Mouse (Mus musculus) frontal cortex, postnatal 25 days (tissue): ENCODE data around the gene Btf3l4.

Experiments
- DNase-seq, 2 experiments: peaks; one replicate each; pipeline ENCODE4 v3.0.0; 2022; ENCODE audit warnings: low spot score in 2 of 2

Gene Btf3l4

GRCm38 (mm10) chr4:108832916-108833827 lies at the start of gene Btf3l4:
Gene Btf3l4 (minus strand): TSS chr4:108833614.
- peak; percentile 72 to 74 for DNase-seq

GRCm38 (mm10) chr4:108878963-108879822 lies 45.8 kb upstream of the Btf3l4 start, which contains the start of gene Rab3b:
Gene Rab3b (plus strand): TSS chr4:108879063.
- peak; percentile 12 to 14 for DNase-seq

DNA sequence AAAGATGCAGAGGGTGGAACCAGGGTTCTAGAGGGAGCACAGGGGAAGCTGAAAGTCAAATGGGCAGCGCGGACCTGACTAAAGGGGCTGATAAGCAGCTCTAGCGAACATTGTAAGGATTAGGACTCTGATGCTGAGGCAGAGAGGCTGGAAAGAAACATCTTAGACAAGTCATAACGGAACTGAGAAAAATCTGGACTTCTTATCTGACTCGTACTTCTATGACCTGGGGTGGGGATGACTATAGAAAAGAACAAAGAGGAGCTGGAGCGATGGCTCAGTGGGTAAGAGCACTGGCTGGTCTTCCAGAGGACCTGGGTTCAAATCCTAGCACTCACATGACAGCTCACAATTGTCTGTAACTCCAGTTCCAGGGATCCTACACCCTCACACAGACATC lies 44.5 kb upstream of the Btf3l4 start:
- no peak for DNase-seq

DNA sequence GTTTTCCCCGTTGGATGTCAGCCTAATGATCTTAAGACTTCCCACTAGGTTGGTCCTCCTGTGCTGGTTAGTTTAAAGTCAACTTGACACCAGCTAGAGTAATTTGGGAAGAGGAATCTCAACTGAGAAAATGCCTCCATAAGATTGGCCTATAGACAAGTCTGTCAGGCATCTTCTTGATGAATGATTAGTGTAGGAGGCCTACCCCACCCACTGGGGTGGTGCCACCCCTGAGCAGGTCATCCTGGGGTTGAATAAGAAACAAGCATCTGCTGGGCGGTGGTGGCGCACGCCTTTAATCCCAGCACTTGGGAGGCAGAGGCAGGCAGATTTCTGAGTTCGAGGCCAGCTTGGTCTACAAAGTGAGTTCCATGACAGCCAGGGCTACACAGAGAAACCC lies 40.3 kb upstream of the Btf3l4 start:
- no peak for DNase-seq

DNA sequence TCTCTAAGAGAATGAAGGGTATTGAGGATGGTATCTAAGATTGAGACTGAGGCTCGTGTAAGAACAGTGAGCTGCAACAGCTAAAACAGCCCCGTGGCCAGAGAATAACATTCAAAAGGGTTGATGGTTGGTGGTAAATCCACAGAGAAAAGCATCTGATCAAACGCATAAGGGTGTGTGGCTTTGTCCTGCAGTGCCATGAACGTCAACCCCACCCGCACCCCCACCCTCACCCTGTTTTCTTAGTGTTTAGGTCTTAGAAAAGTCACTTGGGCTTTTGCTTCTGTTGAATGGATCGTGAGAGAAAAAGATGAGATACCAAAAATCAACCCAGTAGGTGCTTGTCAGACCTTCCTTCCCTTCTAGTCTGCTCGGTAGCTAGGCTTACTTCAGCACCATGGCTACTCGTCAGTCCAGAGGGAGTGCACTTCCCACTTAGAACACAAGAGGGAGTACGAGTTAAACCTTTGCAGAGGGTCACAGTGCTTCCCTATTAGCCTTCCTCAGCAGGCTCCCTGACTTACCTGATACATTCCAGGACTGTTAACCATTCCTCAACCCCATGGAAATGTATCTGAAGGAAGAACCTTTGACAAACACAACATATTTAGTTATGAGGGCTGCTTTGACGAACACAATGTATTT lies 36.4 kb upstream of the Btf3l4 start:
- DNase-seq = peak; percentile 67 to 91

DNA sequence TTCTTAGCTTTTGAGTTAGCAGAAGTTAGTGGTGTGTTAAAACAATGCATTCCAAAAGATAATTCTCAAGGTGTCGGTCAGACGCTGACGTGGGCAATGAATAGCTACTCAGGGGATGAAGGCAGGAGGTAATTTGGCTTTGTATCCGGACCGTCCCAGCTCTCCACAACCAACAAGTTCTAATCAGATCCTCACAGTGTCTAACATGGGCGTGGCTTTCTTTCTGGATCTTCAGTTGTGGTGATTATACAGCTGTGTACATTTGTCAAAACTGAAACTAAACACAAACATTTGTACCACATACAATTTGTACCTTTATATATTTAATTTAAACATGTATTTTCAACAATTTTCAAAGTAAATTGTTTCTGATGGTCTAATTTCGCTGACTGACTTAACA lies 33.4 kb upstream of the Btf3l4 start:
- no peak for DNase-seq

DNA sequence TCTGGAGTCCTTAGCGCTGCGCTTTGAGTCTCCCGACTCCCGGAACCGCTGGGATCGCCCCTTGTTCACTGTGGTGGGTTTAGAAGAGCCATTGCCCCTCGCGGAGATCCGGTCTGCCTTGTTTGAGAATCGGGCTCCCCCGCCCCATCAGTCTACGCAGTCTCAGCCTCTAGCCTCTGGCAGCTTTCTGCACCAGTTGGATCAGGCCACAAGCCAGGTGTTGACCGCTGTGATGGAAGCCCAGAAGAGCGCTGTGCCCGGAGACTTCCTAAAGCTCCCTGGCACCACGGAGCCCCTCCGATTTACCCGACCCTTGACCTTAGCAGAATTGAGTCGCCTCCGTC lies 15.1 kb upstream of the Btf3l4 start, which contains the start of gene A730015C16Rik:
A730015C16Rik (minus strand) TSS at position 115 of the 344 bp plus-strand sequence.
- DNase-seq = no peak

DNA sequence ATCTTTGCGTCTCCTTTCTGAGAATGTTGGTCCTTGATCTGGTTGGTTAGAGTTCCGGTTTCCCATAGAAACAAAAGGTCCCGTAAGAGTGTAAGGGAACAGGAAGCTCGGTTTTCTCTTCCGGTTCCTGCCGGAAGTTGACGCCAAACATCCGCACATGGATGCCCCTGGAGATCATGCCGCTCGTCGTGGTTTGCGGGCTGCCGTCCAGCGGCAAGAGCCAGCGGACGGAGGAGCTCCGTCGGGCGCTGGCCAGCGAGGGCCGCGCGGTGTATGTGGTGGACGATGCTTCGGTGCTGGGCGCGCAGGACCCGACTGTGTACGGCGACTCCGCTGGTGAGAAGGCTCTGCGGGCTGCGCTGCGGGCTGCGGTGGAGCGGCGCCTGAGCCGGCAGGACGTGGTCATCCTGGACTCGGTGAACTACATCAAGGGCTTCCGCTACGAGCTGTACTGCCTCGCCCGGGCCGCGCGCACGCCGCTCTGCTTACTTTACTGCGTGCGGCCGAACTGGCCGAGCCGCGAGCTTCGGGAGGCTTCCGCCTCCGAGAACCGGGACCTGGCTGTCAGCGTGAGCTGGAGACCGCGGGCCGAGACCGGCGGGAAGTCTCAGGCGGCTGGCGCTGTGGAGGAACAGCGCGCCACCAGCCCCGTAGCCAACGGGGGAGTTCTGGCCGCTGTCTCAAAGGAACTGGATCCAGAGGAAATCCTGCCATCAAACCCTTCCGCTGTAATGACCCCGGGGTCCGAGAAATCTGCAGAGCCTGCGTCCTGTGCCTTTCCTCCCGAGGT lies 14.5 kb upstream of the Btf3l4 start, which contains the start of gene Kti12:
Kti12 (plus strand) TSS at position 71 of the 790 bp plus-strand sequence.
- DNase-seq = peak; percentile 66 to 76

DNA sequence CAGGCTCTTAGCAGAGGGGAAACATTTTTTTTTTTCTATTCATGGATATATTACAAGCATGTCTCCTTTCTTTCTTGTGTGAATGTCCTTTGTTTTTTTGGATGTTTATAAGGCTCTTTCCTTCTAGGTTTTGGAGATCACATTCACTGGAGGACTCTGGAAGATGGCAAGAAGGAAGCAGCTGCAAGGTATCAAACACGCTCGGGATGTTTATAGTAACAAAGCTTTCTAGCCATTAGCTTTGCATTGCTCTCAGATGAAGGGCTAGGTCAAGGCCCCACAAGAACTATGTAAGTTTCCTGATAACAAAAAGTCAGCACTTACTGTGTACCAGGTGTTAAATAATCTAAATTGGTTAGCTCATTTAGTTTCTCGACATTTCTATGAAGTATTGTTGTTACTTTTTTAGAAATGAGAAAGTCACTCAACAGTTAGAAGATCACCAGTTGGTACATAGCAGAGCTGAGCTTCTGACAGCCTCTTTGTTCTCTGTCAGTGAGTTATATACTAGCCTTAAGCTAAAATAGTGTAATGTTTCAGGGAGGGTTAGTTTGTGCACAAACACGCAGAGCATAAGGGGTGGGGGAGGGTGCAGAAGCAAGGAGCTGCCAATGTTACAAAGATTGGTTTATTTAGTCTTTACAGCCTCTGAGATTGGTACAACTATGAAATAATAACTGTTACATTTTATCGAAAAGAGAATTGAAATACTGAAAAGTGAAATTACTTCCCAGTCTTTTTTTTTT lies 12.6 kb upstream of the Btf3l4 start:
- no peak for DNase-seq

- DNase-seq = no peak
These were observed 9.9 kb upstream of the Btf3l4 start for GRCm38 (mm10) chr4:108843336-108843735.

DNA sequence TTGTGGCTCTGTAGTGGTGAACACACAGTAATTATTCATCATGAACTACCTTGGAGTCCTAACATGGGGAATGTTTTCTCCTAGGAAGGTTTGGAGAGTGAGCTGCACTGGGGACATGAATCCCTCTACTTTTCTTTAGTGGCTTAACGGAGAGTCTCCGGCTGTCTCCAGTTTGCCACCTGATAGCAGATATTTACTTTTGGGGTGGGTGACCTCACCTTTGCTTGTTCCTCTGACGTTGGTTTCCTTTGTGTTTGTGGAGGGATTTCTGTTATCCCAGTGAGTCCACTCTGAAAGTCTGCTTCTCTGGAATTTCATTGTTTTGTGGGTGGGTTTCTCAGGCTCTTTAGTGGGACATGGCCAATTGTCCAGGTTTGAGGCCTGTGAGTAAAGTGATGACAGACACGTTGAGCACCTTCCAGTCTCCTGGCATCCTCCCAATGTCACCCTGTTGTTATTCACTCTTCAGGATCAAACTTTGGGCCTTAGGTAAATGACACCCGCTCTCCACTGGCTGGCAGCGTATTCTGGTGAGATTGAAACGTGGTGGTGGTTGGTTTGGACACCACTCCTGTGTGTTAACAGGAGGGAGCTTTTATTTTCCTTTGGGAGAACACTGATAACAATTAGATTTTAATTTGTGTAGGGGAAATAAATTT lies 8.6 kb upstream of the Btf3l4 start:
- no peak for DNase-seq

DNA sequence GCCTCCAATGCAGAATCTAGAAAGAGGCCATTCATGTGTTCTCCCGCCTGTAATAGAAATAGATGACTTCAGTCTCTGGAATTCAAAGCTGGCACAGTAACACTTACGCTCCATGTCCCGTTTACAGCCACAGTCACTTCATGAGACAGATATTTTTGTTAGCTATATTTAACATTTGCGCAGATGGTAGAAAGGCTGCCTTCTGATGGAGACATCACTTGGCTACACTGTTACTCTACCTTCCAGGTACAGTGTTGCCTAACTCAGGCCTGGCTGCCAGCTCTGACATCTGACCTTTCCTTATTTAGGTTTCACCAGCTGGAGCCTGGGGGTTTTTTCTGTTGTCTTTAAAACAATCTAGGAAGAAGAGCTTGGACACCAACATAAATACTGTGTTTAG lies 4.6 kb upstream of the Btf3l4 start:
- DNase-seq = no peak

GRCm38 (mm10) chr4:108835496-108835895 lies 2.1 kb upstream of the Btf3l4 start:
- DNase-seq = no peak

DNA sequence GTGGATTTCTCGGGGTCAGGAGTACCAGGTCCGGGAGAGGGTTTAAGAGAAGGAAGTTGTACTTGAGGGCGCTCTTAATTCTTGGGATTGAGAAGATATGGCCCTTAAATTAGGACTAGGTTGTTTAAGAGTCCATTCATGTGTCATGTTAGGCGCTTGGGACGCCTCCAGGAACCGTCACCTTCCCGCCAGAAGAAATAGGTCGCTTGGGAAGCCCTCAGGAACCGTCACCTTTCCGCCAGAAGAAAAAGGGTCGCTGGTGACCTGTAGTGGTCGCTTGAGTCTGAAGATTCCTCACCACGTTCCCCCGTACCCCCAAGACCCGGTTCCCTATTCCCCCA lies 1.5 kb upstream of the Btf3l4 start:
- no peak for DNase-seq

- peak; percentile 62 to 71 for DNase-seq
These were observed 929 bp upstream of the Btf3l4 start, which contains the start of gene Txndc12 for GRCm38 (mm10) chr4:108834115-108834970. Gene Txndc12 (plus strand): TSS chr4:108834601.

GRCm38 (mm10) chr4:108833828-108834114 lies 357 bp upstream of the Btf3l4 start:
- no peak for DNase-seq

DNA sequence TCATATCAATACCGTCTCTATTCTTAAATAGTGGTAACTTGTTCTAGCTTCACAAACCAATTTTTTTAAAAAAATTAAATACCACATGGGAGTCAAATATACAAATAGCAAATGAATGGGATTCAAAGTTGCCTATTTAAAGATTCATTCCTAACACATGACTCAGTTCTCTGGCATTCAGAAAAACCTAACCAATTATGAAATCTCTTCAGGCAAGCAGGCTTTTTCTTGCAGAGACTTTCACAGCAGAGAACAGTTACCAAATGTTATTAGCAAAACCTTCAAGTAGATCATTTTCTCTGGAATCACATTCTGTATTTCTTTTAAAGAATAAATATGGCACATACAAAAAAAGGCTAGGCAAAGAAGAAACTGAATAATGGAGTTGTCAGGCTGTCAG lies 2.7 kb downstream of the Btf3l4 start:
- DNase-seq = no peak

DNA sequence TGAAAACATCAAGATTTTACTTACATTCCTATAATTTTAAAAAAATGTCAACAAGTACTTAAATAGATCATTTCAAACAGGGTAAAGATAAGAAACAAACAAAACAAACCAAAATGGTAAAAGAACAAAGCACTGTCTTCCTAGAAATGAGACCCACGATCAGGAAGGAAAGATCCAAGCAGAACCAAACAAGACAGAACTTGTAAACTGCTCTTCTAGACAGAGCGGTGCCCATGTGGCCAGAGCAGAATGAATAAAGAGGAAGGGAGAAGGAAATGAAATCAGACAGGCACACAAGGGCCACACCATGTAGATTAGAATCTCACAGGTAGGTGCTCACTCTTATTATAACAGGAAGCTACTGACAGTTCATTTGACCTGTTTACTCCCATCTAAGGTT lies 6.8 kb downstream of the Btf3l4 start:
- DNase-seq = no peak

GRCm38 (mm10) chr4:108826096-108826495 lies 7.3 kb downstream of the Btf3l4 start:
- DNase-seq = no peak
